Mouse (Mus musculus) hindlimb bud, embryonic 11.5 days (tissue): ENCODE data around the gene Gm826.

ENCODE experiments used
- DNase-seq: peaks from one replicate; pipeline ENCODE4 v3.0.0-alpha.2; 2012; ENCODE audit warnings: low read depth, low spot score; ENCODE audit errors: extremely low spot score

The Gm826 gene

GRCm38 (mm10) chr2:160288538-160289151 is 45.3 kb downstream of the Gm826 start:
- DNase-seq = no peak

DNA sequence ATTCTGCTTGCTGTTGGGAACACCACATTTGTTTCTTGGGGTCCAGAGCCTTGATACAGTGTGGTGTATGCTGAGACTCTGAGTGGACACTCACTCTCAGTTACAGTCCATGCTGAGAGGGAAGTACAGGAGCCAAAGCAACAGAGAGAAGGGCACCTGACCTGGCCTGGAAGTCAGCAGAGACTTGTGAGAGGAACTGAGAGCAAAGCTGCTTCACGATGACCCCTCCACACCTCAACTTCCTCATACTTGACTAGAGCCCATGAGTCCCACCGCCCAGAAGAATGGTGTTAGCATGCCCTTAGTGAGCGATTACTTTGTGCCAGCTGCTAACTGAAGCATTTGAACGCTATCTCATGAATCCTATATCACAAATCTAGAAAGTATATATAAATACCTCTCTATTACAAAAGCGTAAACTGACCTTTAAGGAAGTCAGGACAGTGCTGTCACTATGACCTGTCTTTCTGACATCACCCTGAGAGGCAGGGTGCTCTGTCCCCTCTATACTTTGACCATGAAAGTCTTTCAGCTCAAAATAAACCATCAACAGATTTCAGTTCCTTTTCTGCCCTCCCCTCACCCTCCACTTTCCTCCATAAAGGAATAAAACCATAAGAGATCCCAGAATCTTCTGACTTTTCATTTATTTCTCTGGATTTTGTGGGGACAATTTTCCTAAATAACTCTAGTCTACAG is 57.9 kb downstream of the Gm826 start:
- no peak for DNase-seq

- DNase-seq = no peak
These were observed 66.0 kb downstream of the Gm826 start for GRCm38 (mm10) chr2:160267828-160268453.

GRCm38 (mm10) chr2:160263861-160264260 is 70.1 kb downstream of the Gm826 start:
- no peak for DNase-seq

DNA sequence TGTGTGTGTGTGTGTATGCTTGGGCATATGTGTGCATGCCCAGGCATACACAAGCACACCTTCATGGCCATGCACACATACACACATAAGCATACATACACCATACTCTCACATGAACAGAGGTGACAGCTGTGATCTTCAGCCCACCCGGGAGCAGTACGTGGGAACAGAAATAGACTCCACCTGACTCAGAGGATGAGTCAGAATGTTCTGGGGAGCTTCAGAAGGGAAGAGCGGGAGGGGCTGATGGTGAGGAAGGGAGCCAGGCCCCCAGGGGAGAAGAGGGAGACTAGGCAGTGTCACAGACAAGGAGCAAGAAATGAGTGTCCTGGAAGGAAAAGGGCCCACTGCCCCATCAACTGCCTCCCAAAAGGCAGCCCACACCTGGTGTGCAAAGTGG is 72.4 kb downstream of the Gm826 start:
- DNase-seq = no peak
